Mouse (Mus musculus): ENCODE data around the gene H2-M1.

DNA sequence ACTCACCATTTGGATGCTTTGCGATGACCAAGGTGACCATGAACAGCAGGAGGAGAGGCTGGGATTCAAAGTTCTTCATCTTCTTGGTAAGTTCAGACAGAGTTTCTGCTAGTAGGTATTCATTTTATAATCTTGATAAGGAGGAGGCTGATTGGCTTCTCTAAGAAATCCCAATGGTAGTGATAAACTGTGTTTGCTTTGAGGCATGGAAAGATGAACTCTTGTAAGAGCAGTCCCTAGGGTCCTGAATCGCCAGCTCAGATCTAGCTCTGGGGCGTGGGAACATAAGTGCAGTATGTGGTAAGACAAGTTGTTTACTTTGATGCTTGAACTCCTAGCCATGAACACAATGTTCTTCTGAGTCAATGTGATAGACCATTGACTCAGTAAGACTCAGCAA is 29.5 kb downstream of the H2-M1 start, which contains the start of gene H2-M9:
- TF ChIP-seq CTCF (IDR thresholded peaks at IDR 0.05; ENCODE audit: low read depth, low read length) = no peak
- TF ChIP-seq POLR2A (IDR thresholded peaks at IDR 0.05; ENCODE audit: extremely low read depth, insufficient read depth, low read length) = no peak
